Mouse (Mus musculus) forebrain, embryonic 12.5 days (tissue): ENCODE data around the gene Dtd1. TPM values are rescaled to one million over a fixed set of nuclear protein-coding genes. Genes with fewer than 3 reads are reported as not detected.

Experiments used
- ATAC-seq: fragments of 200-750 bp; cut with Nextera tagmentation; 2 replicates; pipeline ENCODE4 v1.8.0; 2017; ENCODE audit warnings: moderate TSS enrichment; ENCODE audit not compliant: low FRiP score
- H3K27ac ChIP-seq: fragments of 300-500 bp; sonication (generic); 2 replicates; pipeline ENCODE4 v1.5.1; 2016; ENCODE audit warnings: mild to moderate bottlenecking
- H3K27me3 ChIP-seq: fragments of 300-500 bp; sonication (generic); 2 replicates; pipeline ENCODE4 v1.6.1; 2016; ENCODE audit warnings: mild to moderate bottlenecking
- H3K36me3 ChIP-seq: fragments of 300-500 bp; sonication (generic); replicated peaks from 2 replicates; pipeline ENCODE4 v1.6.1; 2016; ENCODE audit warnings: mild to moderate bottlenecking
- H3K4me1 ChIP-seq: fragments of 300-500 bp; sonication (generic); 2 replicates; pipeline ENCODE4 v1.6.1; 2016
- H3K4me2 ChIP-seq: fragments of 300-500 bp; sonication (generic); 2 replicates; pipeline ENCODE4 v1.6.1; 2016; ENCODE audit warnings: mild to moderate bottlenecking, moderate library complexity
- H3K4me3 ChIP-seq: fragments of 300-500 bp; sonication (generic); replicated peaks from 2 replicates; pipeline ENCODE4 v1.5.1; 2016; ENCODE audit warnings: mild to moderate bottlenecking
- H3K9ac ChIP-seq: fragments of 300-500 bp; sonication (generic); 2 replicates; pipeline ENCODE4 v1.6.1; 2016; ENCODE audit warnings: mild to moderate bottlenecking
- H3K9me3 ChIP-seq: fragments of 300-500 bp; sonication (generic); 2 replicates; pipeline ENCODE4 v1.6.1; 2016
- WGBS: fragments of 180-500 bp; shearing (Covaris S2); methylation state at CpG from one replicate; pipeline ENCODE4 v1.1.7; 2016; 5-methylcytosine and 5-hydroxymethylcytosine counted together
- polyA plus RNA-seq: library from polyadenylated mRNA; unstranded; fragments of >200 nt; fragmentation: Nextera tagmentation; extraction: Ambion mirVana; gene quantifications from 2 replicates; pipeline ENCODE4 v1.2.1, GENCODE M21; 2016

Dtd1 gene
- polyA plus RNA-seq, 1 experiment from 2014 or later = 35.5 TPM

DNA sequence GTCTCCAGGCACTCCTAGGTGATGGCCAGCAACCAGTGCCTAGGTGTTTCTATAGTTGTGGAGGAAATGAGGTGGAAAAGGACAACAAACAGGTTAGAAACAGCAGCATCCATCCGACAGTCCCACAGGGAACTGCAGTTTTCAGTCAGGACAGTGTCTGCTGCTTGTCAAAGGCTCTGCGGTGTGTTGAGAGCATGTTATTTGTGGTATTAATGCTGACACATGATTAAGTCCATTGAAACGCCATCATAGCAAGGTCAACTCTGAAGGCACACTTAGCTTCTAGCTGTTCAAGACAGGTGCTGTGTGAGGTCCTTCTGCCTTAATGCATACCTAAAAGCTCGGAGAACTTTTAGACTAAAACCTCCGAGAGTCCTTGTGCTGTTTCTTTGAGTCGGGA, 161.0 kb downstream of the Dtd1 start:
- Histone ChIP-seq H3K4me2 (no peak overlapping the region), H3K27me3 (no peaks in the 10 kb centered on the region), H3K27ac (no peak overlapping the region), H3K36me3 (no peaks in the 10 kb centered on the region), H3K9ac (no peak overlapping the region), H3K9me3 (no peaks in the 10 kb centered on the region), H3K4me3 (no peak overlapping the region), H3K4me1 (peaks cover 4% of the 10 kb centered on the region; the same call in 1 of the 2 replicates)
- WGBS = 96% methylated on average over 6 of the region's 6 CpGs
- ATAC-seq = no peak

DNA sequence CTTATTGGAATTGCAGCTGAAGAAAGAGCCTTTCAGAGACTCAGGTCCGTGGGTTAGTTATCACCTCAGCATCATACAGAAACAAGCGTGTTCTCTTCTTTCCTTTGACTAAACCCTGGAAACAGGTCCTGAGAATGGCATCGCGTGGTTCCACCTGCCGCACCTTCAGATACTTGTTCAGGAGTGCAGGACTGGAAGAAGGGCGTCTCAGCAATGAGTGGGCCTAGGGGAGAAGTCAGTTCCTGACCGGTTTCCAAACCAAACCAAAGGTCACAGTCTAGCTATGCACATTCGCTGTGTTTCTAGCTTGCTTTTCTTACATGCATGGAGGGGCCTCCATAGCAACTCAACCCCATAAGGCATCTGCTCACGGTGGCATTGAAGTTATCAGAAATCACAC, 164.0 kb downstream of the Dtd1 start:
- no peak for ATAC-seq
- no peaks in the 10 kb centered on the region for H3K36me3 ChIP-seq
- 82% methylated on average over 9 of the region's 9 CpGs for WGBS
- H3K4me3 ChIP-seq = no peak overlapping the region
- no peak overlapping the region for H3K9ac ChIP-seq
- no peak overlapping the region for H3K4me2 ChIP-seq
- H3K4me1 ChIP-seq = peaks cover 4% of the 10 kb centered on the region; the same call in 1 of the 2 replicates
- no peak overlapping the region for H3K27ac ChIP-seq
- H3K9me3 ChIP-seq = no peaks in the 10 kb centered on the region
- no peaks in the 10 kb centered on the region for H3K27me3 ChIP-seq

DNA sequence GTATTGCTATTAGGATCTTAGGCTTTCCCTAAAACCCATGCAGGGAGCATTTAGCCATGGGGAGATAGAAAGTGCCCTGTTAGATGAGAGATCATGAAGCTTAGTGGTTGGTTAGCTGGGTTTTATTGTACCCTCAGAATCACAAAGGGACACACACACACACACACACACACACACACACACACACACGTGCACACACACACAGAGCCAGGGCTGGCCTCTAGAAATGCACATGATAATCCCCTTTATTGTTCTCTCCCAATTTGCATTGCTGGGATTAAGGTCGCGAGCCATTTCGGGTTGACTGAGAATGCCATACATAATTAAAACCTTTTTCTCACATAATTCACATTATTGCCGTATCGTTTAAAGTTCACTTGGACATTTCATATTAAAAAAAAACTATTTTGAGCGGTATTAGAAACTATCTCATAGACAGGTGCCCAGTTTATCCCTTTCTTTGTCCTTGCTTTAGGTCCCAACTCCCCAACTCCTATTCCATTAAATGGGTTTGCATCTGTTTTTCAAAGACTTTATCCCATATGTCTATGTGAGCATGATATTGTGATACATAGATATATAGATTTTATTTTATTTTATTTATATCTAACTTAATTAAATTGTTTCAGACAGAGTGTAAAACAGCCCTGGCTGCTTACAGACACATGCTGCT, 164.6 kb downstream of the Dtd1 start:
- no peaks in the 10 kb centered on the region for H3K36me3 ChIP-seq
- H3K4me3 ChIP-seq = no peak overlapping the region
- no peaks in the 10 kb centered on the region for H3K9me3 ChIP-seq
- WGBS = 30% methylated on average over 7 of the region's 7 CpGs
- H3K4me1 ChIP-seq = peaks cover 6% of the 10 kb centered on the region
- H3K4me2 ChIP-seq = no peak overlapping the region
- H3K9ac ChIP-seq = no peak overlapping the region
- ATAC-seq = peak; percentile 63; the same call in 1 of the 2 replicates
- H3K27me3 ChIP-seq = no peaks in the 10 kb centered on the region
- H3K27ac ChIP-seq = no peak overlapping the region

DNA sequence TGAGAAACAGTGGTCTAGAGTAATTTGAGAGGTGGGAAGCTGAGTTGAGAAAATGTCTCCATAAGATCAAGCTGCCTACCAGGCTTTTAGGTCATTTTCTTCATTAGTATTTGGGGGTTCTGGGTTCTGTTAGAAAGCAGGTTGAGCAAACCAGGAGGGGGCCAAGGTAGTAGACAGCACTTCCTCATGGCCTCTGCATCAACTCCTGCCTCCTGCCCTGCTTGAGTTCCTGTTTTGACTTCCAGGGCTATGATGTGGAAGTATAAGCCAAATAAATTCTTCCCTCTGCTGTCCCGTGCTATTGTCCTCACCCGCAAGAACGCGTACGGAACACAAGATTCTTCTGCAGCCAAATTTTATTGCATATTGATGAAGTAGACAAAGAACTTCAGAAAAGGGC, 165.5 kb downstream of the Dtd1 start:
- Histone ChIP-seq H3K27me3 (no peaks in the 10 kb centered on the region), H3K36me3 (no peaks in the 10 kb centered on the region), H3K9ac (no peak overlapping the region), H3K9me3 (no peaks in the 10 kb centered on the region), H3K4me3 (no peak overlapping the region), H3K27ac (no peak overlapping the region), H3K4me1 (peaks cover 14% of the 10 kb centered on the region), H3K4me2 (no peak overlapping the region)
- 92% methylated on average over 5 of the region's 5 CpGs for WGBS
- ATAC-seq = no peak

DNA sequence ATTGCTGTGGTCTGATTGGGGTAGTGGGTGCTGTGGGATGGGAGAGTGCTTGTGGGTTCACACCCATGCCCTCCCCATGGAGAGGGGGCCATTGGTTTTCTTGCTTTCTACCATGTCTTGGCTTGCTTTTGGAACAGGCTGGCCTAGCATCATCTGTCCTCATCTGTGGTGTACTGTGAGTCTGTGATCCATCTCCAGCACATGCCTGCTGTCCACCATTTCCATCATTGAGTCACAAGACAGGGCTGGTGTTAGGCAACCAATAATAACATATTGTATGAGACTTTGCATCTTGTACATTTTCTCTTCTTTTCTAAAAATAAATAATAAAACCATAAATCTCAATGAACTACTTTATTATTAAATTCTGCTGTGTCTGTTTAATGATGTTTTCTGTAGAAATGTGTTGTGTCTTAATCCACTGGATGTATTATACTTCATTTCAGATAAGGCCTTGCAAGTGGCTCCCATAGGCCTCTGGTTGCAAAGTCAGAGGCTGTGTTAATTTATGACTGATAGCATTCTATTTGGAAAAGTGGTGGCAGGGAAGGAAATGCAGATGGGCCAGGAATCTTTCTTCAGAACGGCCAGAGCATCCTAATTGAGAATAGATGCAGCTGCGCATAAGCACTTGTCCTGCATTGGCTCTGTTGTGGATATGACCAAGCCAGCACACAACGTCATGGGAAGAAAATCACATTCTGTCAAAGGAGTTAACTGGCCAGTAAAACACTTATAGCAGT, 168.8 kb downstream of the Dtd1 start:
- Histone ChIP-seq H3K9me3 (no peaks in the 10 kb centered on the region), H3K27me3 (no peaks in the 10 kb centered on the region), H3K4me3 (no peak overlapping the region), H3K27ac (no peak overlapping the region), H3K4me1 (peaks cover 16% of the 10 kb centered on the region), H3K4me2 (no peak overlapping the region), H3K9ac (no peak overlapping the region), H3K36me3 (no peaks in the 10 kb centered on the region)
- WGBS = 82% methylated on average over 3 of the region's 3 CpGs
- no peak for ATAC-seq

DNA sequence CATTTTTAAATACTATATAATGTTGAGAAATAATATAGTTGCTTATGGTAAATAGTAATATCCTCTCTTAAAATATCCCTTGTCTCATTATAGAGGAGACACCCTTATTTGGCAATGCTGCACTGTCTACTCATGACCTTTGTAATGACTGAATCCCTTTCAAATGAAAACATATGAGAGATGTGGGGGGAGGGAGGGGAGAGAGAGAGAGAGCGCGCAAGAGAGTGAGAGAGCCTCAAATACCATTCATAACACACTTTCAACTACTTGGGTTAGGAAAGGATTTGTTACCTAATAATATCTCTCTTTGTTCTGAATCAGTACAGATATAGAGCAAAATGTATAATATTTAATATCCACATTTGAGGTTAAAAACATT, 169.4 kb downstream of the Dtd1 start:
- 77% methylated on average over 2 of the region's 2 CpGs for WGBS
- Histone ChIP-seq H3K9me3 (no peaks in the 10 kb centered on the region), H3K4me3 (no peak overlapping the region), H3K4me1 (peaks cover 12% of the 10 kb centered on the region), H3K36me3 (no peaks in the 10 kb centered on the region), H3K27ac (no peak overlapping the region), H3K9ac (no peak overlapping the region), H3K4me2 (no peak overlapping the region), H3K27me3 (no peaks in the 10 kb centered on the region)
- no peak for ATAC-seq

DNA sequence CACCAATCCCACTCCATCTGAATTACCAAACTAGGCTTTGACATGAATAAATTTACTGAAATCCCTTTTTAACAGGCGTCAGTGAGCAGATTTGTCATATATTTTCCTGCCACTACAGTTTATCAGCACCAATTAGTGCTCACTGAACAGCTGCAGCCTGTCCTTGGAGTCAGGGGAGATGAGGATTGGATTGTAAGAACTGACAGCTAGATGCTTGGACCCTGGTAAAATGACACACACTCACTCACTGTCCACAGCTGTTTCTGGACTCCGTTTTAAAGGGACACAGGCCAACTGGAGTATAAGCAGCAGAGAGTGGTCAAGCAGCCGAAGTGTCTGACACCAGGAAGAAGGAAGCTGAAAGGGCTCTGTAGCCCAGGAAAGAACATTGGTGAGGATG, 169.9 kb downstream of the Dtd1 start:
- H3K27ac ChIP-seq = no peak overlapping the region
- no peaks in the 10 kb centered on the region for H3K9me3 ChIP-seq
- no peaks in the 10 kb centered on the region for H3K27me3 ChIP-seq
- no peak overlapping the region for H3K9ac ChIP-seq
- H3K4me3 ChIP-seq = no peak overlapping the region
- H3K36me3 ChIP-seq = no peaks in the 10 kb centered on the region
- H3K4me2 ChIP-seq = no peak overlapping the region
- 56% methylated on average over 3 of the region's 3 CpGs for WGBS
- H3K4me1 ChIP-seq = peaks cover 12% of the 10 kb centered on the region
- ATAC-seq = peak; percentile 52

DNA sequence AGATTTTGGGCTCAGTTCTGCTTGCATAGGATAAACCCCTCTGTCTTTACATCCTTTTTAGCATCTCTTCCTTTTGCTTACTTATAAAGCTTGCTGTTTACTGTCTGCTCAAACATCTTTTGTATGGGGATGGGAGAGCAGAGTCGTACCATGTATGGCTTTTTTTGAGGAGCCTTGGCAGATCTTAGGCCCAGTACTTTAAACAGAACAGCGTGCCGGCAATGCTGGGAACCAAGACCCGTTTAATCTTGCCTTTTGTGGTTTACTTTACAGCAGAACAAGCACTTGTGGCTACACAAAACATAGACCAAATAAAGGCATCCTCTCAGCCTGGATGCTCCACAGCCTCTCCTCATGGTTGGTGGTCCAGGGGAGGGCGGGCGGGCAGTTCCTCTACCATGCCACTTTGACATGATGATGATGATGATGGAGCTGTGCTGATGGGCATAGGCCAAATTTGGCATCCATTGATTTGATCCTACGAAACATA, 170.8 kb downstream of the Dtd1 start:
- peaks cover 12% of the 10 kb centered on the region for H3K4me1 ChIP-seq
- WGBS = 84% methylated on average over 7 of the region's 7 CpGs
- H3K9me3 ChIP-seq = no peaks in the 10 kb centered on the region
- no peaks in the 10 kb centered on the region for H3K36me3 ChIP-seq
- no peak overlapping the region for H3K4me3 ChIP-seq
- no peak overlapping the region for H3K27ac ChIP-seq
- no peak overlapping the region for H3K4me2 ChIP-seq
- no peaks in the 10 kb centered on the region for H3K27me3 ChIP-seq
- no peak overlapping the region for H3K9ac ChIP-seq
- no peak for ATAC-seq

DNA sequence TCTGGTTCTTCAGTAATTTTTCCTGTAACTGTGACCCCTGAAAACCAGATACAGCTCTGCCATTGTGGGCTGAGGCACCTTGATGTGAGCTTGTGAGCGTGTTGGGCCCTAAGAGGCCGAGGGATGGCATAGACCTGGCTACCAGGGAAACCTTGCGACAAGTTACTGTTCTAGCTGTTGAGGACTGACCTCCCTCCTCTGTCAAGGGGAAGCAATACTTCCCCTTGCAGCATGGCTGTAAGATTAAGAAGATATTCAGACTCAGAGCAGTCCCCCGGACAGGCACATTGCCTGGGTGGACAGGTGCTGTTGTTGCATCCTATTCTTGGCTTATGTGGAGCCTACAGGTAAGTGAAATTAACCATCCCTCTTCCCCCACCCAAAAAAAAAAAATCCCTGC, 172.1 kb downstream of the Dtd1 start:
- Histone ChIP-seq H3K9me3 (no peaks in the 10 kb centered on the region), H3K27ac (no peak overlapping the region), H3K36me3 (no peaks in the 10 kb centered on the region), H3K9ac (no peak overlapping the region), H3K4me2 (no peak overlapping the region), H3K27me3 (no peaks in the 10 kb centered on the region), H3K4me1 (peaks cover 12% of the 10 kb centered on the region), H3K4me3 (no peak overlapping the region)
- 96% methylated on average over 4 of the region's 4 CpGs for WGBS
- ATAC-seq = no peak

DNA sequence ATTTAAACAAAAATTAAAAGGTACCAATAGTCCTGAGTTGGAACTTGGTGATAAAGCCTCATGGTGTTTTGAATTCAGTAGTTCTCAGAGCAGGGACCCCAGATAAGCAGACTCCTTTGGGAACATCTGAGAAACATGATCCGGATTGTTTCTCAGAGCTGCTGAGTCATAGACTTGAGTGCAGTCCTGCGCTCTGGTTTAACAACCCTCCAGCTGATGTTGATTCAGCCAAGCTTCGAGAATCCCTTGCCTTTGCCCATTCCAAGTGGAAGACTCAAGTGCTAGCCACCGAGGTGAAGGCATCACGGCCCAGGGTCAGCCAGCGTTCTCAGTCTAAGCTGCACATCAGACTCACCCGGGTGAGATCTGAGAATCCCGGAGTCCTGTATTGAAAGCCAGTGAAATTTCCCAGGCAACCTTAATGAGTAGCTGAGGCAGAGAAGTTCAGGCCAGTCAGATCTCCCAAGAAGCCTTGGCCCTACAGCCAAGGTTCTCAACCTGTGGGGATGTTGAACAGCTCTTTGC, 175.0 kb downstream of the Dtd1 start:
- Histone ChIP-seq H3K9me3 (no peaks in the 10 kb centered on the region), H3K4me3 (no peak overlapping the region), H3K27ac (no peak overlapping the region), H3K4me1 (peaks cover 5% of the 10 kb centered on the region; the same call in 1 of the 2 replicates), H3K36me3 (no peaks in the 10 kb centered on the region), H3K27me3 (no peaks in the 10 kb centered on the region), H3K9ac (no peak overlapping the region), H3K4me2 (no peak overlapping the region)
- 93% methylated on average over 8 of the region's 8 CpGs for WGBS
- ATAC-seq = no peak

DNA sequence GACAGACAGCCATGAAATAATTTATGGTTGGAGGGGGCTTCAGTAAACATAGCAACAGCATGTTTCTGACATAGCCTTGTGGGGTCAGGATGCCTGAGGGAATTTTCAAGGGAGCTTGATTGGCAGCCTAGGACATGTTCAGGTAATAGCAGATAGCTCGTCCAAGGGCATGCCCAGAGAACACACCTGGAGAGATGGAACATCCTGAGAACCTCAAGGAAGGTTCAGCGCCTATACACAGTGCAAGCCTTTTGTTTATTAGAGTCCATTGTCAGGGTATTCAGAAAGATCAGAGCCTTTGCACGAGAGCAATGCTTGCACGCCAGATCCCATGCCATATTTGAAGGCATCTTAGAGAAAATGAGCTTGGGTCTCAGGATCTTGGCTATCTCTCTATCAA, 175.9 kb downstream of the Dtd1 start:
- 88% methylated on average over 4 of the region's 4 CpGs for WGBS
- Histone ChIP-seq H3K4me2 (no peak overlapping the region), H3K27ac (no peak overlapping the region), H3K4me3 (no peak overlapping the region), H3K9me3 (no peaks in the 10 kb centered on the region), H3K36me3 (no peaks in the 10 kb centered on the region), H3K27me3 (no peaks in the 10 kb centered on the region), H3K9ac (no peak overlapping the region), H3K4me1 (0 out of 2 replicates have a peak, but pooled peaks cover 2% of the 10 kb centered on the region)
- ATAC-seq = no peak

DNA sequence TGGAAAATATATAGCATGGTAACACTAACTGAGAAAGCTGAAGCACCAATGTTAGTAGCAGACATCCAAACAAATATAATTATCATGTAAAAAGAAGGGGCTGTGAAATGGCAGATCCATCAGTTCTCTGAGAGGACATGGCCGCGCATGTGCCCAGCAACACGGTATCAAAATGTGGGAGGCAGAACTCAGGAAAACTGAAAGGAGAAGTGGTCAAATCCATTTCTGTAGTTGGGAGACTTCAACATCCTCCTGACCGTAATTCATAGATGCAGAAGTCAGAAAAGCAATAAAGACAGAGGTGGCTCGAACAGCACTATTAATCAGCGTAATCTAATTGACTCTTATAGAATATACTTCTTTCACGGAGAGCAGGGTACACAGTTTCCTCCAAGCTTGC, 179.6 kb downstream of the Dtd1 start:
- H3K9me3 ChIP-seq = no peaks in the 10 kb centered on the region
- no peak overlapping the region for H3K27ac ChIP-seq
- ATAC-seq = no peak
- no peak overlapping the region for H3K4me3 ChIP-seq
- no peak overlapping the region for H3K9ac ChIP-seq
- no peaks in the 10 kb centered on the region for H3K27me3 ChIP-seq
- no peaks in the 10 kb centered on the region for H3K4me1 ChIP-seq
- no peaks in the 10 kb centered on the region for H3K36me3 ChIP-seq
- H3K4me2 ChIP-seq = no peak overlapping the region
- WGBS = 90% methylated on average over 7 of the region's 7 CpGs

DNA sequence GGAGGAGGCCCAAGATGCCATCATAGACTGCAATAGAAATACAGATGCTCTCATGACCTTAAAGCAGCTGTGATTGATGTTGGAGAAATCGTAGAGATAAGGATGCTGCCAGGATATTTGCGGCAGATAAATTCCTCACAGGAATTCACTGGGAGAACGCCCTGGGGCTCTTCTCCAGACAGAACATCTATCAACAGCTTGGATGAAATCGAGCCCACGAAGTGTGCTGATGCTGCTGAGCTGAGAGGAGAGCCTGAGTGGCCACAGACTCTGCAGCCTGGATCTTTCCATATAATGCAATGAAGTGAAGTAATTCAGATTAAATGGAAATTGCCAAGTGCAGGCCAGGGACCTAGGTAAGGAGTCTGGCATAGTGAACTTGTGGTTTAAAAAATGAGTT, 181.0 kb downstream of the Dtd1 start:
- H3K36me3 ChIP-seq = no peaks in the 10 kb centered on the region
- H3K4me1 ChIP-seq = no peaks in the 10 kb centered on the region
- 87% methylated on average over 5 of the region's 5 CpGs for WGBS
- no peaks in the 10 kb centered on the region for H3K27me3 ChIP-seq
- no peak overlapping the region for H3K4me3 ChIP-seq
- no peak overlapping the region for H3K4me2 ChIP-seq
- no peak for ATAC-seq
- H3K9ac ChIP-seq = no peak overlapping the region
- no peak overlapping the region for H3K27ac ChIP-seq
- no peaks in the 10 kb centered on the region for H3K9me3 ChIP-seq
